Mouse (Mus musculus) cerebellum, adult 2 months (tissue): ENCODE results near the gene Ppm1e. TPM values are rescaled to one million over a fixed set of nuclear protein-coding genes. Genes with fewer than 3 reads are reported as not detected.

Experiments used
- DNase-seq, 2 experiments: peaks; one replicate each; pipeline ENCODE4 v3.0.0; 2021
- H3K27ac ChIP-seq: fragments of 200-500 bp; 2 replicates; pipeline ENCODE4 v1.5.1; 2012; ENCODE audit warnings: low read length, control low read depth, inconsistent platforms; ENCODE audit not compliant: insufficient read depth
- H3K27me3 ChIP-seq: fragments of 200-500 bp; 2 replicates; pipeline ENCODE4 v1.6.1; 2012; ENCODE audit warnings: inconsistent platforms, mild to moderate bottlenecking, low read length, moderate library complexity; ENCODE audit not compliant: control insufficient read depth, insufficient read depth
- H3K4me1 ChIP-seq: fragments of 200-500 bp; 2 replicates; pipeline ENCODE4 v1.6.1; 2011; ENCODE audit warnings: low read length; ENCODE audit not compliant: control insufficient read depth, insufficient read depth
- H3K4me3 ChIP-seq: fragments of 200-500 bp; replicated peaks from 2 replicates; pipeline ENCODE3; 2011; ENCODE audit warnings: mild to moderate bottlenecking, low read depth, low read length, control low read depth; ENCODE audit not compliant: insufficient read depth
- CTCF ChIP-seq: fragments of 200-500 bp; IDR thresholded peaks from 2 replicates; pipeline ENCODE4 v1.5.1; 2011; ENCODE audit warnings: low read depth, mild to moderate bottlenecking, control low read depth, low read length, moderate library complexity, borderline replicate concordance; ENCODE audit not compliant: insufficient read depth
- POLR2A ChIP-seq: fragments of 200-500 bp; IDR thresholded peaks from 2 replicates; pipeline ENCODE4 v1.6.1; 2011; ENCODE audit warnings: low read length, control low read depth, borderline replicate concordance; ENCODE audit not compliant: insufficient read depth
- WGBS: fragments of 180-500 bp; shearing (Covaris S2); methylation state at CpG from one replicate; pipeline ENCODE4 v1.1.7; 2018; 5-methylcytosine and 5-hydroxymethylcytosine counted together
- polyA plus RNA-seq: library from polyadenylated mRNA; depleted of rRNA; stranded (reverse); fragments of >200 nt; gene quantifications from 2 replicates; pipeline ENCODE4 v1.2.3, GENCODE M21; 2012

Ppm1e gene
- polyA plus RNA-seq, 1 experiment = 31.3 TPM

DNA sequence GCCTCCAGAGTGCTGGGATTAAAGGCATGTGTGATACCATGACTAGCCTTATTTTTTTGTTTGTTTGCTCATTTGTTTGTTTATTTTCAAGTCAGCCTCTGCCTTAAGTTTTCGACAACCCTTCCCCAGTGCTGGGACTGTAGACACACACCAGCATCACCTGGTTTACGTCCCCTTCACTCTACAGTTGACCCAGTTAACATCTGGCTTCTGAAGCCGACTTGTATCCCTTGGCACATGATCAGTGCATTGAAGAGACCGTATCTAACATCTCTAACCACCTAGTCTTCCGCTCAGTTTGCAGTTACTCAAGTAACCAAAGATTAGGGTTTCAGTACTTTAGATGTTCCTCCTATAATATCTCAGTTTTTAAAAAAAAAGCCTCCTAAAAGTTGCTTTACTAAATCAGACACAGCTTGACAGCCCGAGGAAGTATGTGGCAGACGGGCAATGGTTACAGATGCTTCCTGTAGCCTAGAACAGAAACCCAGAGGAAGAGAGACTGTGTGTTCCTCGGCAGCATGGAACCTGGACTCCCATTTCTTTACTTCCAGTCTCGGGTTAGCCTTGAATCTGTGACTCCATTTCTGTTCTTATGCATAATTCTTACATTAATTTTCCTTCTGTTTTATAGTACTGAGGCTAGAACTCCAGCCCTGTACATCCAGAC lies 113.5 kb downstream of the Ppm1e start:
- Histone ChIP-seq H3K27me3 (no peaks in the 10 kb centered on the region), H3K4me3 (no peak overlapping the region), H3K4me1 (peaks cover 3% of the 10 kb centered on the region; the same call in 1 of the 2 replicates), H3K27ac (no peak overlapping the region)
- TF ChIP-seq CTCF (no peak), POLR2A (no peak)
- no peak for DNase-seq
- 84% methylated on average over 9 of the region's 9 CpGs for WGBS

DNA sequence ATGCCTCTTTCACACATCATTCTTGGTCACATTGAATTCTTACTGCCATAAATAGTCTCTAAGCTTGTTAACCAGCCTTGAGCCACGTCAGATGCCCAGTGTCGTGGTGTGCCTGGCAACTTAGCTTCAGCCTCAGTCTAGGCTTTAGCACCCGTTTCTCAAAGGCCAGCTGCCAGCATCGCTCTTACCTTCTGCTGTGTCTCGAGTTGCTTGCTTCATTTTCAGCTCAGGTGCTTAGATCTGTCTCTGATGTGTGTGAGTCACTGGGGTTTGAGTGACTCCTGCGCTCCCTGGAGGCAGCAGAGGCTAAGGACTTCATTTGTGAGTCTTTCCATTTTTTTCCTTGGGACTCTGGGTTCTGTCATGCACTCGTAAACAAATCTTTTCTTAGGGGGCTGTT lies 117.6 kb downstream of the Ppm1e start:
- no peak overlapping the region for H3K4me3 ChIP-seq
- DNase-seq = no peak
- no peaks in the 10 kb centered on the region; the same call in 1 of the 2 replicates for H3K27me3 ChIP-seq
- H3K27ac ChIP-seq = no peak overlapping the region
- TF ChIP-seq POLR2A (no peak), CTCF (no peak)
- WGBS = 64% methylated on average over 7 of the region's 7 CpGs
- no peaks in the 10 kb centered on the region for H3K4me1 ChIP-seq

DNA sequence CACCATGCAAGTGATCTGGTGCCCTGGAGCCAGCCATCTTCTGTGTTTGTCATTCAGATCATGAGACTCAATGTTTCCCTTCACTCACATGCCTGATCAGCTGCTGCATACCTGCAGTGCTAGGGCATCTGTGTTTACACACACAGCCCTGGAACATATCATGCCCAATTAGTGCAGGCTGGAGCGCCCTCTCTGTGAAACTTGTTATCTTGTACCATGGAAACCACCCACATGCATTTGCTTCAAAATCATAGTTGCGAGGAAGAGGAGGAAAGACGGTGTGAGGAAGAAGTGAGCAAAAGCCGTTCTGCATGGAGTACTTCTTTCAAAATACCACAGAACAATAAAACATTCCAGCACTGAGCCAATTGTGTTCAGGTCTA lies 118.0 kb downstream of the Ppm1e start:
- Histone ChIP-seq H3K27me3 (no peaks in the 10 kb centered on the region; the same call in 1 of the 2 replicates), H3K4me3 (no peak overlapping the region), H3K27ac (no peak overlapping the region), H3K4me1 (no peaks in the 10 kb centered on the region)
- TF ChIP-seq POLR2A = no peak
- TF ChIP-seq CTCF = no peak
- DNase-seq = no peak
- WGBS = 93% methylated on average over 4 of the region's 4 CpGs

DNA sequence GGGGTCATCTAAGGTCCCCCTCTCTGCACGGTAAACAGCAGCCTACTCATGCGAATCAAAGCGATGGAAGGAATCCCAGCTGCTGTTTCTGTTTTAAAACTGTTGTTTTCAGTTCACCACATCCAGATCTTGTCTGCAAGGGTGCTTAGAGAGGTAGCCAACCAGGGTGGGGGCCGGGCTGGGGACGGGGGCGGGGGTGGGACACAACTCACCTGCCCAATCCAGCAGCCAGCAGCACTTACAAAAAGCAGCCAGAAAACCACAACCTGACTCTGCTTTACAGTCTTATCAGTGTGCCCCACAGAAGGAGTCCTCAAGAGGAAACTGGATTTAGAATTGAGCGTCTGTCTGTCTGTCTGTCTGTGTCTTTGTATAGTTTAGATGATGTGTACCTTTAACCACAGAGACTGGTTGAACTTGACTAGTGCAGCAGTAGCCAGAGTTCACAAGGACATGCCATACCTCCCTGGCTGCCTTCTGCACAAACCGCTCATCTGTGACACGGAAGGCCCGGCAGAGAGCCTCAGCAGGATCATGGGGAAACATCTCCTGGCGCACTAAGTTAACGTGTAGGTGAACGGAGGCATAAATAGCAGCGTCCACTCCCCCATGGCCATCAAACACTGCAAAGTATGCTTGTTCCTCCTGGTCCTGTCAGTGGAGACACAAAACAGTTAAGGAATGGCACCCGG lies 118.5 kb downstream of the Ppm1e start:
- no peak for DNase-seq
- Histone ChIP-seq H3K27me3 (no peaks in the 10 kb centered on the region; the same call in 1 of the 2 replicates), H3K4me3 (no peak overlapping the region), H3K4me1 (no peaks in the 10 kb centered on the region), H3K27ac (no peak overlapping the region)
- TF ChIP-seq POLR2A (no peak), CTCF (no peak)
- 75% methylated on average over 15 of the region's 15 CpGs for WGBS

DNA sequence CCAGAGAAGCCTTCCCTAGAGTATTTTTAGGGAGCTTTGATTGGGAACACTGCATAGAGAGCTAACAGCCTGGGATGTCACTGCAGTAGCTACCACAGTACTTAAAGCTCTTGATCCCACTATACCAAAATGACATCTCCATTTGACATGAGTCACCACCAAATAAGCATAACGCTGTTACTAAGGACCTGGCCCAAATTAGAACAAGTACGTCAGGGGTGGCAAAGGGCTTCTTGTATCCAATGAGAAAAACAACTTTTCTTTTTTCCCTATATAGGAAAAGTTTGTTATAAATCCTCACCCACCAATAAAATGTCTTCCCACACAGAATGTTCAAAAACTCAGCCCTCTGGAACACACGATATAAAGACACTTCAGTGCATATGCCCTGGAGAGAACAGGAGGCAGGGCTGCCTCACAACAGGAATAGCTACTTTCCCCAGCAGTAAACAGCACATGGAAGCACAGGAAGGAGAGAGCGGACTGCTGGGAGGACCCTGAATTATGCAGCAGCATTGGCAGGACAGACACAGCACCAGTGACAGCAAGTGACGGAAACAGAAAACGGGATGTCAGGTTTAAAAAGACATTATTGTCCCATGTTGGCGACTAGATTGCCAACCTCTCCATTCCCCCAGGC lies 119.8 kb downstream of the Ppm1e start:
- 86% methylated on average over 7 of the region's 7 CpGs for WGBS
- no peak for TF ChIP-seq CTCF
- TF ChIP-seq POLR2A = no peak
- Histone ChIP-seq H3K4me1 (no peaks in the 10 kb centered on the region), H3K27me3 (no peaks in the 10 kb centered on the region; the same call in 1 of the 2 replicates), H3K27ac (no peak overlapping the region), H3K4me3 (no peak overlapping the region)
- no peak for DNase-seq

DNA sequence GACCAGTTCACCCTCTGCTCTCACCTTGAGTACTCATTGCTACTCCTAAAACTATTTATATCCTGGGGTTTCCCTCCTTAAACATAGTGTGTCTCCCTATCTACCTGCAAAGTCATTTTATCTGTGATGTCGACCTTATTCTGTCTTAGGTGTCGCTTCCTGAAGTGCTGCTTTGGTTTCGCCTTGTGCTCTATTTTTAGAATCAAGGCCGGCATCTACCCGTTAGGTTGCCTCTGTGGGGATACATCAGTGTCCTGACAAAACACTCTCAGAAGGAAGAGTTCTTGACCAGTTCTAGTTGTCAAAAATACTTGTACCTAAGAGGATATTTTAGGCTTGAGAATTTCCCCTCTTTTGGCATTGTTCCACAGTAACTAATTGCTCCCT lies 123.3 kb downstream of the Ppm1e start:
- no peak for DNase-seq

DNA sequence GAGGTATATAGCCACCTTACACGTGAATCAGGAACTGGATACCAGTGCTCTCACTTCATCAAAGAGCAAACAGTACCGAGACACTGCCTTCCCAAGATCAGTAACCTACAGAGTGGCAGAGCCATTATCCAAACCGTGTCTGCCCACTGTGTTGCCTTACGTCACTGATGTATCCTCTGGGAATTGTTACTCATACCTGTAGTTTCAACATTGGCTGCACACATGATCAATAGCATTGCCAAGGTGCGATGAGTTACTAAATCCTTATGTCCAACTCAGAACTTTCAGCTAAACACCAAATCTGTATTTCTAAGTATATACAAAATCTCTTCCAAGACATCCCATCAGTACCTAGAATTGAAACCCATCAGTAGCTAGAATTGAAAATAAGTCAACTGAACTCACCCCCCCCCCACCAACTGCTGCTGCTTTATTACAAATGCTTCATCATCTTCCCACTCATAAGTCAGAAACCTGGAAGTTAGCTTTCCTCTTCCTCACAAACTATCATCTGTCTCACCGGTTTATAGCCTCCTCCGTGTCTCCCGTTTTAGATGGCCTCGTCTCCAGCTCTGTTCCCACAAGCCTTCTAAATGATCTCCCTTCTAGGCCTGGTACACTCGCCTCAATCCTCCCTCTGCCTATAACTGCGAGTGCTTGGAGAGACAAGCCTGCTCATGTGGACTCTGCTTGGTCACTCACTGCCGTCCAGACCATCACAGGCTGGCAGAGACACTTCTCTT lies 123.9 kb downstream of the Ppm1e start:
- H3K4me3 ChIP-seq = no peak overlapping the region
- 91% methylated on average over 12 of the region's 12 CpGs for WGBS
- TF ChIP-seq POLR2A = no peak
- TF ChIP-seq CTCF = no peak
- H3K4me1 ChIP-seq = no peaks in the 10 kb centered on the region
- H3K27me3 ChIP-seq = no peaks in the 10 kb centered on the region; the same call in 1 of the 2 replicates
- H3K27ac ChIP-seq = no peak overlapping the region
- DNase-seq = no peak

More for the DNA sequence above, 123.3 kb downstream of the Ppm1e start:
- WGBS = 66% methylated on average over 5 of the region's 5 CpGs
- Histone ChIP-seq H3K27ac (no peak overlapping the region), H3K27me3 (no peaks in the 10 kb centered on the region; the same call in 1 of the 2 replicates), H3K4me3 (no peak overlapping the region), H3K4me1 (no peaks in the 10 kb centered on the region)
- no peak for TF ChIP-seq POLR2A
- TF ChIP-seq CTCF = no peak

DNA sequence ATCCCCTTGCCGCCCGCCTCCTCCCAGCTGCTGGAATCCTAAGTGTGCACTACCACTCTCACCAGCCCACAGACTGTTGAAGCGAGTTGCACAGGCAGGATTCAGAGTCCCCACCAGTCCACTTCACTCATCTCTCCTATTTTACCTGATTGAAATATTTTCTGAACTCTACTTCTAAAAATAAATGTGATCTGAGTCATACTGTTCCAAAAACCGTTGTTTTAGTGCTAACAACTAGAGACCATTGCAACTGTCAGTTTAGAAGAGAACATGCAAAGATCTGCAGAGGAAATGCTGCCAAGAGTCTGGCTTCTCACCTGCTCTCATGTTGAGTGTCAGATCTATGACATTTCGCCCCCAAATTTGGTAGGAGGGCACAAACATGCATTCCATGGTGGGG lies 125.4 kb downstream of the Ppm1e start:
- H3K27ac ChIP-seq = no peak overlapping the region
- H3K27me3 ChIP-seq = no peaks in the 10 kb centered on the region
- 86% methylated on average over 5 of the region's 5 CpGs for WGBS
- no peak for TF ChIP-seq CTCF
- no peak for TF ChIP-seq POLR2A
- DNase-seq = no peak
- no peak overlapping the region for H3K4me3 ChIP-seq
- no peaks in the 10 kb centered on the region for H3K4me1 ChIP-seq
